Mouse (Mus musculus) yolk sac, embryonic 10.5 days (tissue): ENCODE data around the gene Ngfr.

Experiments used
- DNase-seq: peaks from one replicate; pipeline ENCODE4 v3.0.0-alpha.2; 2017; ENCODE audit warnings: low spot score

Gene Ngfr

DNA sequence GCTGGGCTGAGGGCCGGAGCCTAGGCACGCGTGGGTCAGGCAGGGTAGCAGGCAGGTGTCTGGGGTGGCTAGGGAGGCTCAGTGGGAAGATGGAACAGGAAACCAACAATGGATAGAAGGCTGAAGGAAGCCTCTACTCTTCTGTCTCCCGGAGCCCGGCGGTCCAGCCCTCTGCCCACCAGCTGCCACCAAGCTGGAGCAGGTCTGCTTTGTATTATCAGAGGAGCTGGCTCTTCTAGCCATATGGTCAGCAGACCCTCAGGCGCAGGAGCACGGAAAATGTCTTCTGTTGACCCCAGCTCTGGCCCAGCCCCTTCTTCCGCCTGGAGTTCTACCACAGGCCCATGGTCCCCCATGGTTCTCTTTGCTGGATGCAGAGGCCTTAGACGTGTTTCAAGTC is 22.2 kb downstream of the Ngfr start:
- DNase-seq = no peak

- DNase-seq = no peak
These were observed 23.7 kb downstream of the Ngfr start for GRCm38 (mm10) chr11:95563849-95564248.

- DNase-seq = no peak
These were observed 26.8 kb downstream of the Ngfr start for GRCm38 (mm10) chr11:95560773-95561172.

DNA sequence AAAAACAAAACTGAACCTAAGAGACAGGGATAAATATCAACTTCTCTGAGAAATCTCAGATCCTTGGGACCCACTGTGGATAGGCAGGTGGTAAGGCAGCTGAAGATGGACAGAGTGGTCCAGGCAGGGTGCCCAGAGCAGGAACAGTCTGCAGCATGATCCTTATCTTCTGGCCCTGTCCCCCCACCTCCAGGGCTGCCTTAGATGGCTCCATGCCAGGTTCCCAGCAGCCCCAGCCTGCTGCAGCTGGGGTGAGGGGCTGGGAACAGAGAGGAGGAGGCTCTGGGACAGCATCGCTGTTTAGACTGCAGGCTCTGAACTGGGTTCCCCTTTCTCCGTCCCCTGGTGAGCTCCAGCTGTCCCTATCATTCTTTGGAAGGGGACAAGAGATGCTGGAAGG is 27.8 kb downstream of the Ngfr start:
- no peak for DNase-seq

- DNase-seq = no peak
These were observed 29.8 kb downstream of the Ngfr start for GRCm38 (mm10) chr11:95557719-95558118.

DNA sequence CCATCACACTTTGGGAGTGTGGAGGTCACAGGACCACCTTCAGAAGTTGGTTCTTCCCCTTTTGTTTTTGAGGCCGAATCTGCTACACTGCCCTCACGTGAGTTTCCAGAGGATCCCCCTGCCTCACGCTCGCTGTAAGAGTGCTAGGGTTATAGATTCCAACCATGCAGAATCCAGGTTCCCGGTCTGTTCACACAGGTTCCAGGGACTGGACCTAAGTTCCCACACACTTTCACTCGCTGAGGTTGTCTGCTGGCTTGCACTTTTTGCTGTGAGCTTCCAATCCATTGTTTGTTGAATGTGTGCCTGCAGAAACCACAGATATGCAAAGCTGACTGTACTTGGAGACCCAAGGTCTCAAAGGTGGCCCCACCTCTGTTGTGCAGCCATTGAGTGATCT is 30.5 kb downstream of the Ngfr start:
- no peak for DNase-seq

DNA sequence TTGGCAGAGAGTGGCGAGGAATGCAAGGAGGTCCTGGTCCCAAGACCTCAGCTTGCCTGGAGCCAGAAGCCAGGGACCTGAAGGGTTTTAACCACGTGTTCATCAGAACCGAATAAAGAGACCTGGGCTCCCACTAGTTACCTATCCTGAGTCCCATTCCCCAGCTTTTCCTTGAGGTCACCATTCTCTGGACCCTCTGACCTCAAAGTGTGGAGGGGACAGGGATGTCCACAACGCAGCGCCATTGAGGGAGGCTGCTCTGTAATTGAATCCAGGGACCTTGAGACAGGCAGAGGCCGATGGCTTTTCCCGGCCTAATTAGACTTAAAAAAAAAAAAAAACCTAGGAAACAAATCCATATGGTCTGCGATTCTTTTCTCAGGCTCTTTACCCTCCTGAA is 32.3 kb downstream of the Ngfr start:
- DNase-seq = no peak

DNA sequence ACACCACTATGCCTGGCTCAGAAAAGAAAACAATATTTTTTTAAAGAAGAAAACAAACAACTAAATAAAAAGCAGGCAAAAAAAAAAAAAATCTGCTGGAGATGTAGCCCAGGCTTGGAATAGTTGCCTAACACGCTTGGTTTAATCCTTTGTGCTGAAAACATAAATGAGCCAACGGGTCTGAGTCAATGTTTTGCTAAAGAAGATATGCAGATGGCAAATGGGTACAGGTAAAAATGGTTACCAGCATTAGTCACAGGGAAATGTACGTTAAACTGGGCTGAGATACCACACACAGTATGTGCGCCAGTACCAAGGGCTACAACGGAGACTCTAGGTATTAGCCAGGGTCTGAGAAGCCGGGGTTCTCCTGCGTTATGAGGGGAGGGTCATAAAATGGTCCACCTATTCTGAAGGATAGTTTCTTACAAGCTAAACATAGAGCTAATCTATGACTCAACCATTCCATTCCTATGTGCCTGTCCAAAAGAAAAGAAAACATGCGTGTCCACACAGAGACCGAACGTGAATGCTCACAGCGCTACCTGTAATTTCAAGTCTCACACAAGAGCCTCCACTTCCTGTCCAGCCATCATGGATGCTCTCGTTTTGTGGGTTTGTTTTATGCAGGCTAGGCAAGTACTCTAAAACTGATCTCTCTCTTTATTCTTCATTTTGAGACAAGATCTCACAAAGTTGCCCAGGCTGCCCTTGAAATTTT is 37.1 kb downstream of the Ngfr start:
- DNase-seq = no peak

DNA sequence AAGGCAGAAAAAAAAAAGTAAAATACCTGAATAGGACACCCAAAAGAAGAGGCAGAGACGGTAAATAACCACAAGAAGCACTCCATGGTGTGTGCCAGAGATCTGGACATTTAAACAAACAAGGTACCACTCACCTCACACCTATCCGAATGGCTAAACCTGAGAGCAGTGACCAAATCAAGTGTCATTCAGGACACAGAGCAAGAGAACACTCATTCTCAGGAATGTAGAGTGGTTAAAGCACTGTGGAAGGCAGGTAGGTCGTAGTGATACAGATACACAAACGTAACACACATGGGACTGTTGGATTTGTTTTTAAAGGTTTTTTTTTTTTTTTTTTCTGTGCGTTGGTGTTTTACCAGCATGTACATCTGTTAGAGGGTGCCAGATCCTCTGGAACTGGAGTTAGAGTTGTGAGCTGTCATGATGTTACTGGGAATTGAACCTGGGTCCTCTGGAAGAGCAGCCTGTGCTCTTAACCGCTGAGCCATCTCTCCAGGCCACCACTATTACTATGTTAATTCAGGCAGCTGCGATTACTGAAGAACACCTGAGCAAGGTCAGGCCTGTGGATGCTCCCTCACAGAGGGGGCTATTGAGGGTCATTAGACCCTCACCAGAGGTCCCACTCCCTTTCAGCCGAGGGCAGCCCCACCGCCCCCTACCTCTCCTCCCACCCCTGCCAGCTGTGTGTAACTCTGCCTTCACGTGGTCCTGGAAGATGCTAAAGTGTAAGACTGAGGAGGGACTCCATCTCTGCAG is 41.3 kb downstream of the Ngfr start:
- DNase-seq = no peak

- DNase-seq = no peak
These were observed 42.8 kb downstream of the Ngfr start for GRCm38 (mm10) chr11:95544546-95545327.

DNA sequence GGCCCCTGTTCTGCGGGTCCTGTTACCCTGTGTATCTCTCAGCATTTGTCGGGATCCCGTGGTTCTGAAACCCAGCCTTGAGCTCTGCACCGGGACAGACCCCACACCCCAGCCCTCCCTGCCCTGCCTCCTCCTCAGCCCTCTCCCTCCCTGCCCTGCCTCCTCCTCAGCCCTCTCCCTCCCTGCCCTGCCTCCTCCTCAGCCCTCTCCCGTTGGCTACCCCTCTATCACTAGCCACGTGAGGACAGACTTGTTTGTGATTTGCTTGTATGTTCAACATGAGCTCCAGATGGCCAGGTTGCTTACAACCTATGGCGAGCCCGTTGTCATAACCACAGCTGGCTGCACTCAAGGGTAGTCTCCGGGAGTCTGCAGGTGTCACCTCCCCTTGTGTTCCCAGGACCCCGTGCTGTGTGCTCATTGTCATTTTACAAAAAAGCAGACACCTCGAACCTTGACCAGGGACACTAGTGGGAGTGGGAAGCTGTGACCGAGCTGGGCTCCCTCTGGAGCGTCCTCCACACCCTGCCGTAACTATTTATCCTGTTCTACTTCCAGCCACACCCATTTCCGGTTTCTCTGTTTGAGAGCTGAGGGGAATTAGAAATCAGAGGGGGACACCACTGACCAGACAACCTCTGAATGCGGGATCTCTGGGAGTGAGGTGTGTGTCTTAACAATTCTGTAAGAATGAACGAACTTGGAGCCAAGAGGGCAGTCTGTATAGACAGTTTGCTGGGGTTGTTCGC is 46.7 kb downstream of the Ngfr start:
- DNase-seq = no peak

- DNase-seq = no peak
These were observed 49.0 kb downstream of the Ngfr start for GRCm38 (mm10) chr11:95538378-95539104.

DNA sequence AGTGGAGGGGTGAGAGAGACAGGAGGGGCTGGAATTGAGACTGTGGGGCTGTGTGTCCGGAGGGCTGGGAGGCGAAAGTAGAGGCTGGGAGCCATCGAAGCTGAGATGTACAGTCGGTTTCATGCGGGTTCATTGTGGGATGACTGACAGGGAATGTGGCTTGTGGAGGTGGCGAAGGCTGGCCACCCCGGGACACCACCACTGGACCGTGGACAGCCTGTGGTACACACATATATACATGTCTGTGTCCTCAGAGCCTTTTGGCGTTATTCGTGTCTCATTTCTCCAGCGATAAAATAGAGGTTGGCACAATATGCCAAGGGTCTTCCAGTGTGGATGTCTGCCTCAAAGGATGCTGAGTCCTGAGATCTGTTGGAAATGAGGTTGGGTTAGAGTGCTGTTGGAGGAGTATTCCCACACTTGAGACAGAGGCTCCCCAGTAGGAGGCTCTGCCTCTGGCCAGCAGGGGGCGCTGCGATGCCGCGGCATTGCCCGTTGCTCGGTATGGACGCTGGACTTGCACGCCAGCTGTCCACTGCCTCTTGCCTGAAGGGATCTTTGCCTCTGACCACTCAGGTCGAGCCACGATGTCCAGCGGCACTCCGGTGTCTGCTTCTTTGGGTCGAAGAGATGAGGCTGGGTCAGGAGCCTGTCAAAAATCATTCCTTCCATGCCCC is 53.9 kb downstream of the Ngfr start:
- peak; percentile 77 for DNase-seq

- no peak for DNase-seq
These were observed 55.0 kb downstream of the Ngfr start for GRCm38 (mm10) chr11:95532353-95533072.

- no peak for DNase-seq
These were observed 59.3 kb downstream of the Ngfr start for GRCm38 (mm10) chr11:95528231-95528630.

- DNase-seq = no peak
These were observed 60.2 kb downstream of the Ngfr start for GRCm38 (mm10) chr11:95527307-95527706.

- DNase-seq = peak; percentile 63
These were observed 66.0 kb downstream of the Ngfr start for GRCm38 (mm10) chr11:95521563-95521962.

DNA sequence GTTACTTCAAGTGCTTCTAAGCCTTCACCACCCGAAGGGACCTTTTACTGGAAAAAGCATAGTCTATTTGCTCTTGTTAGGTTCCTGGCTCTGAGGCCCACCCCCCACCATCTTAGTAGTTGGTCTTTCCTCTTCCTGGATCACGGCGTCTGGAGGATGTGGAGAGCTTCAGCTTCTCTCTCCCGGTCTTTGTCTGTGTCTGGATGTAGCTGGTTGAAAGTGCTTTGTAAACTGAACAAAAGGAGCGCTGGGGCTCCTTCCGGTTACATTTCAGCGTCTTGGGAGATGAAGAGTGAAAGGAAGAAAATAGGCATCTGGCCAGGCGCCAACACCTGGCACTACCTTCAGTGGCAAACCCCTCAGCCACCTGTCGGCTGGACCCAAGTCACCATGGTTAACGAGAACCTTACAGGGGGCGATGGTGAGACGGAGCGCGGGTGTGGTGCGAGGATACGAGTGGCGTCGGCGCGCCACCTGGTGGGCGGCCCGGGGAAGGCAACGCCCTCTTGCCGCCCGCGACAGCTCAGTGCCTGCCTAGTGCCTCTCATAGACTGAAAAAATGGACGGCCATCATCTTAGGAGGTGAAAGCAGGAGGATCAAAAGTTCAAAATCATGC is 67.0 kb downstream of the Ngfr start:
- peak; percentile 62 for DNase-seq

- DNase-seq = no peak
These were observed 67.5 kb downstream of the Ngfr start for GRCm38 (mm10) chr11:95519996-95520395.

- no peak for DNase-seq
These were observed 68.2 kb downstream of the Ngfr start for GRCm38 (mm10) chr11:95519299-95519698.
